Mouse (Mus musculus): Measurements from ENCODE around the gene Fmo9. TPM values are rescaled to one million over a fixed set of nuclear protein-coding genes. Genes with fewer than 3 reads are reported as not detected.

The Fmo9 gene
- total RNA-seq (2017): not detected in 3 replicates

- no peak for ATAC-seq (replicated peaks; ENCODE audit: insufficient number of reproducible peaks, low FRiP score, low TSS enrichment, poor library complexity, severe bottlenecking)
Observed at GRCm38 (mm10) chr1:166681745-166682144, at the start of gene Fmo9. Fmo9 (minus strand) TSS chr1:166681845.

- no peak for ATAC-seq (replicated peaks; ENCODE audit: insufficient number of reproducible peaks, low FRiP score, low TSS enrichment, poor library complexity, severe bottlenecking)
Observed at GRCm38 (mm10) chr1:166730886-166731285, 49.2 kb upstream of the Fmo9 start.

- ATAC-seq (replicated peaks; ENCODE audit: insufficient number of reproducible peaks, low FRiP score, low TSS enrichment, poor library complexity, severe bottlenecking): no peak
Observed at GRCm38 (mm10) chr1:166730215-166730614, 48.6 kb upstream of the Fmo9 start.

- no peak for ATAC-seq (replicated peaks; ENCODE audit: insufficient number of reproducible peaks, low FRiP score, low TSS enrichment, poor library complexity, severe bottlenecking)
Observed at GRCm38 (mm10) chr1:166710861-166711260, 29.2 kb upstream of the Fmo9 start.

- ATAC-seq (replicated peaks; ENCODE audit: insufficient number of reproducible peaks, low FRiP score, low TSS enrichment, poor library complexity, severe bottlenecking): no peak
Observed at GRCm38 (mm10) chr1:166702270-166702912, 20.7 kb upstream of the Fmo9 start.

GRCm38 (mm10) chr1:166669264-166669663 is 12.4 kb downstream of the Fmo9 start:
- ATAC-seq (replicated peaks; ENCODE audit: insufficient number of reproducible peaks, low FRiP score, low TSS enrichment, poor library complexity, severe bottlenecking): no peak

- no peak for ATAC-seq (replicated peaks; ENCODE audit: insufficient number of reproducible peaks, low FRiP score, low TSS enrichment, poor library complexity, severe bottlenecking)
Observed at GRCm38 (mm10) chr1:166660800-166661199, 20.8 kb downstream of the Fmo9 start.

- ATAC-seq (replicated peaks; ENCODE audit: insufficient number of reproducible peaks, low FRiP score, low TSS enrichment, poor library complexity, severe bottlenecking): no peak
Observed at GRCm38 (mm10) chr1:166647593-166647992, 34.1 kb downstream of the Fmo9 start, which contains the start of gene Gm4847. Gm4847 (minus strand) TSS chr1:166647693.

Other genes with a start within 250 kb of the Fmo9 start
- not detected in 3 replicates for gene Gm4846, start 184.3 kb downstream of the Fmo9 start, total RNA-seq (2017)
- not detected in 3 replicates for gene Gm4847, start 34.2 kb downstream of the Fmo9 start, total RNA-seq (2017)

Data from monocyte, adult 5-6 weeks (primary cell).